Mouse (Mus musculus) kidney, postnatal 4 days (tissue): ENCODE results near the gene Ctrb1.

Experiments
- DNase-seq, 2 experiments: peaks; one replicate each; pipeline ENCODE4 v3.0.0; 2021; ENCODE audit warnings: mixed read lengths in 2 of 2

The Ctrb1 gene

DNA sequence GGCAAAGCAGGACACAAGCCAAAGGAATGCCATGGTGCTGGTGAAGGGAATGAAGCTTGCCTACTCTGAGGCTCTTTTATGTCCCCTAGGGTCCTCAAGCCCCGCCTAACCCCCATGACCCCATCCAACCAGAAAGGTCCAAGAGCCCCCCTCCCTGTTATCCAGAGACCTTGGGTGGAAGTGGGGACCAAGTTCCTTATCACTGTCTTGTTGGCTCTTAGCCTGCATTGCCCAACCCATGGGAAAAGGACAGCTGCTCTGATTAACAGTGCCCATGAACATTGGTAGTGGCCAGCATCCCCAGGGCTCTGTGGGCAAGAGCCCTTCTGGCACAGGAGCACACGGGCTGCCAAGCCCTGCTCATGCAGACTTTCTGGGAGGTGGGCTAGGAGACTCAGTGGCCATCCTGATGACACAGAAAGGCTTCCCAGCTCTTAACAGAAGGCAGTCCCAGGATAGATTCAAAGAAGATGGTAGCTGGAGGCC, at the start of gene Ctrb1:
TSS of gene Ctrb1 (minus strand) at position 51 of the 486 bp plus-strand sequence.
- no peak for DNase-seq

- DNase-seq: peak in 1 of 2 experiments; percentile 47
These were observed 49.5 kb upstream of the Ctrb1 start for GRCm38 (mm10) chr8:111740301-111740711.

DNA sequence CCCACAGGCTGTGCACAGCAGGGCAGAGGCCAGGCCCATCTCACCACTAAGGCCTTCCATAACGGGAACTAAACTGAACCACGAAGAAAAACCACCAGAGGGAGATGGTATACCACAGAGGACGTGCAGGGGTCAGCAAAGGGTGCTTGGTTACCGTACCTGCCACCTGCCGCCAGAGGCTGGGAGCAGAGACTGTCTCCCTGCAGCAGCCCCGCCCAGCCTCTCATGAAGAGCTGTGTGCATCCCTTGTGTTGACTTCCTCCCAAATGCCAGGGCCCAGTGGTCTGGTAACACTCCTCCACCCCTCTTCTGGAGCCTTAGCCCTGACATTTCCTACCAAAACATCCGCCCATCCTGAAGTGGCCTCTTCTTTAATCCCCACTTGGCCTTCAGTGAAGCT, 48.8 kb upstream of the Ctrb1 start:
- peak in 1 of 2 experiments; percentile 54 for DNase-seq

DNA sequence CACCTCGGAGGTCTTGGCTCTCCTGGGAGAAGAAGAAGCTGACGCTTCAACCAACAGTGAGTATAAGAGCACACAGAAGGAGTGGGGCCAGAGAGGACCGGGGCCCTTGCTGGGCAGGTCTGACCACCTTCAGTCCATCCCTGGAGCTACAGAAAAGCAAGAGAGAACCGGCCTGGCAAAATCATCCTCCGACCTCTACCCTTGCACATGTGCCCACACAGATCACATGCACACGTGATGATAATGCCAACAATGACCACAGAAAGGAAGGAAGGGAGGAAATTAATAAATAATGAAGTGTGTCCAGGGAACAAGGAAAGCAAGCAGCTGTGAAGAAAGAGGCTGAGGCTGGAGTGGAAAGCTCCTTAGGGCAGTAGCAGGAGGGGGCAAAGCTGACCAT, 48.1 kb upstream of the Ctrb1 start:
- peak in 1 of 2 experiments; percentile 19 for DNase-seq

GRCm38 (mm10) chr8:111736321-111736720, 45.5 kb upstream of the Ctrb1 start:
- peak in 1 of 2 experiments; percentile 26 for DNase-seq

- no peak for DNase-seq
These were observed 45.0 kb upstream of the Ctrb1 start for GRCm38 (mm10) chr8:111735791-111736190.

DNA sequence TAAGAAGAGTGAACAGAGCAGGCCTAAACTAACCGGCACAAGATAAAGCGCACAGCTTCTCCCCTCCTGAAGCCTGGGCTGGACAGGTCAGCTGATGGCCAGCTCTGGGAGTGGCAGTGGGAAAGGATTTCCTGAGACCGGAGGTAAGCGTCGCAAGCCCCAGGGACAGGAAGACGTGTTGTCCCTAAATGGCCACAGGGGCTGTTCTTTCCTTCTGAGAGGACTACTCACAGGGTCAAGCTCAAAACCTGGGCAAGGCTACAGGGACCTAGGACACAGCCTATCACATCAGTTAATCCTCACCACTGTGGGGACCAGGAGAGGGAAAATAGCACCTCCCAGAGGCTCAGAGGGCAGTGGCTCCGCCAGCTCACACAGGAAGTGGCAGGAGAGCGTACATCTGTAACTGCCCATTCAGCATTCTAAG, 44.5 kb upstream of the Ctrb1 start:
- DNase-seq: peak in 1 of 2 experiments; percentile 62

DNA sequence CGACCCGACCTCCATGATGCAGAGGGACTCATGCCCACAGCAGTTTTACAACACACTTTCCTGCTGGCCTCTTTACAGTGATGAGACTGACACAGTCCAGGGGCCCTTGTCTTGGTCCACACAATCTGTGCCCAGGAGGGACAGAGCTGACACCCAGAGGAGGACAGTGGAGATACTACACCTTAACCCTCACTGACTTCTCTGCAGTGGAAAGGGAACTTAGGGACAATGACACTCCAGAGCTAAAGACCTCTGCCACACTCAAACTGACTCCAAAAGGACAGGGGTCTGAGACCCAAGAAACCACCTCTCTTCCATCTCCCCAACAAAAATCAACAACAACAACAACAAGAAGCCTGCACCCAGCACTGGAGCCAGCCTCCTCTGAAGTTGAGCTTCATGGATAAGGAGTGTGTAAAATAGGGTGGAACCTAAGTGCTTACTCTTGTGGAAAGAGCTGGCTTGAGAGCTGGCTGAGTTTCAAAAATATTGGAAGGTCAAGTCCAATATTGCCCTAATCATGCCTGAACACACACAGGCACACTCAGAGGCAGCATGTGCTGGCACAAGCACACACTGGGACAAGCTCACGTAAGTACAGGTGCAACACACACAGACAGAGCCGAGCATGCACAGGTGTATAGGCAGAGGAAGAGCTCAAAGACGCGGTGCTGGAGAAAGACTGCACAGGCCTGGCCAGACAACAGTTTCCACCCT, 43.6 kb upstream of the Ctrb1 start:
- DNase-seq: peak in 1 of 2 experiments; percentile 28

- DNase-seq: peak; percentile 62 to 79
These were observed 42.9 kb upstream of the Ctrb1 start for GRCm38 (mm10) chr8:111733581-111734243.

DNA sequence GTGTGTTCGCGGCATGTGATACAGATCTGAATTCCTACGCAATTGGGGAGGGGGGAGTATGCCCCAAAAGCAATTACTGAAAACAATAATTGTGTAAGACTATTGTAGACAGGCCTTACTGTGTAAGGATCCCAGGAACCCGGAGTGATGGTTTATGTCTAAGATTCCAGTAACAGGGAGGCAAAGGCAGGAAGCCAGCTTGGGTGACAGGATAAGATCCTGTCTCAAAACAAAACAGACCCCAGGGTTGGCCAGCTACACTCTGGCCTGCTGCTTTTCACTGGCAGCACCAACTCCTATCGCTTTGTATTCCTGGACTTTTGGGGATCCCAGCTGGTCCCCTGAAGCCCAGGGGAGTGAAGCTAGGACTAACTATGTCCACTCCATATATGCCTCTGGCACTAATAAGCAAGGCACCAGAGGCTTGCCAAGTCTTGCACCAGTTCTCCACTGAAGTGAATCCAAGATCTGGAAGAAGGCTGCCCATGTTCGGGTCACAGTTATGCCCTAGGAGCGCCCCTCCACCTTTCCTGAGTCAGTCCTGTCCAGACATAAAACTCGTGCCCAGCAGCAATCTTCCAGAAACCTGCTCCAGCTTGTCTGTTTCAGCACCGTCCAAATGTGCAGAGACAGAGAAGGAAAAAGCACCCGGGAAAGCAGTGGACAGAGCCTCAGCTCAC, 41.7 kb upstream of the Ctrb1 start:
- peak in 1 of 2 experiments; percentile 47 for DNase-seq

GRCm38 (mm10) chr8:111732004-111732403, 41.2 kb upstream of the Ctrb1 start:
- DNase-seq: peak; percentile 99

- peak; percentile 54 to 68 for DNase-seq
These were observed 40.6 kb upstream of the Ctrb1 start for GRCm38 (mm10) chr8:111731231-111731977.

GRCm38 (mm10) chr8:111729233-111730170, 38.7 kb upstream of the Ctrb1 start:
- DNase-seq: peak; percentile 60 to 77

DNA sequence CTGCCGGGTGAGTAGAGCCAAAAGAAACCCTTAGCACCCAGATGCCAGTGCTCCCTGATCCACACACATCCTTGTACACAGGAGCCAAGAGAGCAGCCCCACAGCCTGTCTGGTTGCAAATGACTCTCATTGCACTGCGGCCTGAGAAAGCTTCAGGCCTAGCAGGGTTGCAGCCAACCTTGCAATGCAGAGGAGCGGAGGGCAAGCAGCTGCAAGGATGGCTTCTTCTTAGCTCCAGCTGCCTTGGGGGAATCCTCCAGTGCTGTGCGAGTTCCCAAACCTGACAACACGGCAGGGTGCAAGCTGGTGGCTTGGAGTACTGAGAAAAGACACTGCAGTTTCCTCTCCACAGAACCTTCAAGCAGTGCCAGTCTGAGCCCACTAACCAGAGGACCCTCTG, 37.7 kb upstream of the Ctrb1 start:
- DNase-seq: no peak

DNA sequence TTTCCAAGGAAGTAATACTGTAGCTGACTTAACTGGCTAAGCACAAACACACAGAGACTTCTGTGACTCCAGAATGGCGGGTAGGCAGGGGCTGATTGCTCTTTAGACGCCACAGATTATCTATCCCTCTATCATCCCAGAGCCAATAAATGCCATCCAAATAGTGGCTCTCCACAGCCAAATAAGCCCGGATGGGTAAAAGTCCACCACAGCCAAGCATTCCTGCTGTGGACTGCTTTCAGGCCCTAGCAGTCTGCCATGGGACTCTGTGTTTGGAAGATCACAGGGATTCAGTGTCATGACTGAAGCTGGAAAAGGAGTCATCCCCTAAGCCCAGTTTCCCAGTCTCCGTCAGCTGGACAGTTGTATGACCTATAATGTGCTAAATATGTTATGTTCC, 36.7 kb upstream of the Ctrb1 start:
- no peak for DNase-seq

DNA sequence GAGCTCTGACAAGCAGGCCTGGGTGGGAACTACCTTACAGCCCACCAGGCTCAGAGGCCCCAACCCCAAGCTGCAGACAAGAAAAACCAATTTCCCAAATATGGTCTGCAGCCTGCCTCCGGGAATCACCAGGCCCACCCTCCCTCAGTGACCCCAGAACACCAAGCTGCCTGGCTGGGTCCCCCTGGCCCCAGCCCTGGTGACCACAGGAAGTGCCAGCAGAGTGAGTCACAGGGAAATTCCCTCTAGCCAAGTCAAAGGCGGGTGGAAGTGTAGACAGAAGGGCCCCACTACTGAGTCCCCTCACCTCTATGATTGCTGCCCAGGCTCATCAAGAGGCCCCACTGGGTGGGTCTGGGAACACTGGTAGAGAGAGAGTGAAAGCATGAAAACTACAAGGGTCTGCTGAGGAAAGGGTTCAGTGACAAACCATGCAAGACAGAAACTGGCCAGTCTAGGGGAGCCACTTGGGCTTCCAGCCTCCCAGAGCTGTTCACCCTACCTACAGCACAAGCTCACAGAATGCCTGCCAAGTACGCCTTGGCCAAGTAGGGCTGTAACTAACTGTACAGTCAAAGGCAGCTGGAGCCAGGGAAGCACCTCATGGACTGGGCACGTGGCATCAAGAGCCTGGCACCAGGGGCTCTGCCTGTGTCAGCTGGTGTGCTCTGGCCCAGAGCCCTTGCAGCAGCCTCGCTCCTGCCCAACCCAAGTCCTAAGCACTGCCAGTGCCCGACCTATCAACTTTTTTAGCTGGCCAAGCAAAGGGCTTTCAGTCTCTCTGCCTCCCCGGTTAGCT, 35.5 kb upstream of the Ctrb1 start:
- DNase-seq: peak; percentile 53 to 69

- no peak for DNase-seq
These were observed 34.5 kb upstream of the Ctrb1 start for GRCm38 (mm10) chr8:111725341-111725740.

DNA sequence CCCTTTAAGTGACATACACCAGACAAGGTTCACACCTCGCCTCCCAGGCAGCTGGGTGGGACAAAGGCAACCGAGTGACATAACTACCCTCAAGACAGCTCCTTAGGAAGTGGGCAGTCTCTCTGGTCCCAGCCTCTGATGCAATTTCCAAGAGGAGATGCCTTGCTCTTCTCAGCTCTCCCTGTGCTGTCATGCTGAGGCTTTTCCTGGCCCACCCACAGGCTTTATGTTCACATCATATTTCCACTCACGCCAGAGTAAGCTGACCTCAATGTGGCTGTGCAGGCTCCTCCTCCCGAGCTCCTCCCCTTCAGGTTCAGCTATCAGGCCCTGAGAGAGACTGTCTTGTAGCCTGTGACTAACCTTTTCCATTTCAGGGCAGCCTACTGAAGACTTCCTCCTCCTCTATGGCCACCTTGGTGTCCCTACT, 29.3 kb upstream of the Ctrb1 start:
- DNase-seq: no peak

GRCm38 (mm10) chr8:111718937-111719336, 28.1 kb upstream of the Ctrb1 start:
- peak in 1 of 2 experiments; percentile 56 for DNase-seq

GRCm38 (mm10) chr8:111717866-111718265, 27.1 kb upstream of the Ctrb1 start:
- DNase-seq: peak in 1 of 2 experiments; percentile 54

- no peak for DNase-seq
These were observed 26.6 kb upstream of the Ctrb1 start for GRCm38 (mm10) chr8:111717488-111717792.
